Mouse (Mus musculus) heart, embryonic 16.5 days (tissue): ENCODE data around the gene Usp5. TPM values are rescaled to one million over a fixed set of nuclear protein-coding genes. Genes with fewer than 3 reads are reported as not detected.

ENCODE experiments used
- ATAC-seq: fragments of 200-750 bp; cut with Nextera tagmentation; replicated peaks from 2 replicates; pipeline ENCODE4 v1.8.0; 2017; ENCODE audit warnings: moderate number of reproducible peaks; ENCODE audit not compliant: insufficient read depth, low FRiP score; ENCODE audit errors: extremely low read depth
- H3K27ac ChIP-seq: fragments of 300-500 bp; sonication (generic); 2 replicates; pipeline ENCODE4 v1.5.1; 2014; ENCODE audit warnings: mild to moderate bottlenecking, low read length, control low read depth, moderate library complexity
- H3K27me3 ChIP-seq: fragments of 300-500 bp; sonication (generic); 2 replicates; pipeline ENCODE4 v1.6.1; 2014; ENCODE audit warnings: low read length, mixed read lengths; ENCODE audit not compliant: control insufficient read depth, insufficient read depth
- H3K36me3 ChIP-seq: fragments of 300-500 bp; sonication (generic); 2 replicates; pipeline ENCODE4 v1.6.1; 2014; ENCODE audit not compliant: control insufficient read depth, insufficient read depth
- H3K4me1 ChIP-seq: fragments of 300-500 bp; sonication (generic); 2 replicates; pipeline ENCODE4 v1.6.1; 2014; ENCODE audit warnings: low read length, mixed read lengths; ENCODE audit not compliant: control insufficient read depth, insufficient read depth
- H3K4me2 ChIP-seq: fragments of 300-500 bp; sonication (generic); 2 replicates; pipeline ENCODE4 v1.6.1; 2014; ENCODE audit warnings: low read depth, mild to moderate bottlenecking, control low read depth, low read length
- H3K4me3 ChIP-seq: fragments of 300-500 bp; sonication (generic); 2 replicates; pipeline ENCODE4 v1.5.1; 2014; ENCODE audit warnings: mild to moderate bottlenecking, control low read depth, low read length
- H3K9ac ChIP-seq: fragments of 300-500 bp; sonication (generic); 2 replicates; pipeline ENCODE4 v1.6.1; 2014; ENCODE audit warnings: low read length, control low read depth
- H3K9me3 ChIP-seq: fragments of 300-500 bp; sonication (generic); replicated peaks from 2 replicates; pipeline ENCODE4 v1.6.1; 2016; ENCODE audit warnings: low read length; ENCODE audit not compliant: control insufficient read depth
- WGBS: fragments of 180-500 bp; shearing (Covaris S2); extraction: QIAGEN DNeasy Blood & Tissue Kit; methylation state at CpG from one replicate; pipeline ENCODE4 v1.1.7; 2014; 5-methylcytosine and 5-hydroxymethylcytosine counted together
- polyA plus RNA-seq: library from polyadenylated mRNA; unstranded; fragments of >200 nt; fragmentation: Nextera tagmentation; extraction: Ambion mirVana; gene quantifications from 2 replicates; pipeline ENCODE4 v1.2.1, GENCODE M21; 2015

The Usp5 gene
- polyA plus RNA-seq, 1 experiment from 2014 or later = 104 TPM

GRCm38 (mm10) chr6:124861266-124861665, 32.0 kb upstream of the Usp5 start:
- Histone ChIP-seq H3K4me2 (no peak overlapping the region), H3K9me3 (no peaks in the 10 kb centered on the region), H3K9ac (no peak overlapping the region), H3K4me3 (no peak overlapping the region), H3K36me3 (no peaks in the 10 kb centered on the region), H3K4me1 (peaks cover 27% of the 10 kb centered on the region), H3K27me3 (peaks cover 31% of the 10 kb centered on the region), H3K27ac (no peak overlapping the region)
- ATAC-seq = no peak
- WGBS = 84% methylated on average over 19 of the region's 19 CpGs

- H3K4me3 ChIP-seq = no peak overlapping the region
- H3K4me2 ChIP-seq = no peak overlapping the region
- no peak overlapping the region for H3K9ac ChIP-seq
- ATAC-seq = no peak
- no peak overlapping the region for H3K27ac ChIP-seq
- H3K9me3 ChIP-seq = no peaks in the 10 kb centered on the region
- no peaks in the 10 kb centered on the region for H3K36me3 ChIP-seq
- H3K4me1 ChIP-seq = peaks cover 29% of the 10 kb centered on the region
- H3K27me3 ChIP-seq = peaks cover 30% of the 10 kb centered on the region
- 82% methylated on average over 9 of the region's 9 CpGs for WGBS
These were observed 31.2 kb upstream of the Usp5 start for GRCm38 (mm10) chr6:124860511-124860910.

- H3K27ac ChIP-seq = no peak overlapping the region
- ATAC-seq = no peak
- H3K4me2 ChIP-seq = 0 out of 2 replicates have a peak overlapping the region, but pooled peaks have one; percentile 26
- H3K4me1 ChIP-seq = peaks cover 32% of the 10 kb centered on the region
- H3K9ac ChIP-seq = peak overlapping the region; percentile 47; the same call in 1 of the 2 replicates
- WGBS = 7% methylated on average over 12 of the region's 12 CpGs
- H3K9me3 ChIP-seq = no peaks in the 10 kb centered on the region
- H3K36me3 ChIP-seq = no peaks in the 10 kb centered on the region
- no peak overlapping the region for H3K4me3 ChIP-seq
- peaks cover 27% of the 10 kb centered on the region for H3K27me3 ChIP-seq
These were observed 30.4 kb upstream of the Usp5 start for GRCm38 (mm10) chr6:124859725-124860124.

- Histone ChIP-seq H3K9ac (no peak overlapping the region; the same call in 1 of the 2 replicates), H3K4me2 (no peak overlapping the region; the same call in 1 of the 2 replicates), H3K4me3 (no peak overlapping the region; the same call in 1 of the 2 replicates), H3K36me3 (no peaks in the 10 kb centered on the region), H3K9me3 (no peaks in the 10 kb centered on the region), H3K27me3 (peaks cover 22% of the 10 kb centered on the region), H3K27ac (no peak overlapping the region), H3K4me1 (peaks cover 32% of the 10 kb centered on the region)
- ATAC-seq = no peak
- WGBS = 70% methylated on average over 28 of the region's 28 CpGs
These were observed 29.5 kb upstream of the Usp5 start for GRCm38 (mm10) chr6:124858561-124859318.

GRCm38 (mm10) chr6:124857840-124858530, 28.7 kb upstream of the Usp5 start:
- Histone ChIP-seq H3K27ac (peak overlapping the region; percentile 32; the same call in 1 of the 2 replicates), H3K36me3 (no peaks in the 10 kb centered on the region), H3K4me3 (peak overlapping the region; percentile 65), H3K27me3 (peaks cover 22% of the 10 kb centered on the region), H3K9me3 (no peaks in the 10 kb centered on the region), H3K4me1 (peaks cover 28% of the 10 kb centered on the region), H3K9ac (peak overlapping the region; percentile 91), H3K4me2 (peak overlapping the region; percentile 91)
- WGBS = 30% methylated on average over 26 of the region's 26 CpGs
- no peak for ATAC-seq

- Histone ChIP-seq H3K4me2 (peak within 1 kb of the TSS; percentile 91), H3K36me3 (no peaks in the 10 kb centered on the region), H3K27me3 (peaks cover 22% of the 10 kb centered on the region), H3K4me3 (peak within 1 kb of the TSS; percentile 65), H3K9ac (peak within 1 kb of the TSS; percentile 91), H3K9me3 (no peaks in the 10 kb centered on the region), H3K4me1 (peaks cover 20% of the 10 kb centered on the region), H3K27ac (peak within 1 kb of the TSS; percentile 90)
- peak; percentile 77 for ATAC-seq
- WGBS = under 1% methylated on average over 86 of the region's 86 CpGs
These were observed 27.9 kb upstream of the Usp5 start, which contains the start of gene P3h3 for GRCm38 (mm10) chr6:124856916-124857839. Gene P3h3 (minus strand): TSS chr6:124857752.

GRCm38 (mm10) chr6:124856321-124856720, 27.0 kb upstream of the Usp5 start:
- H3K4me3 ChIP-seq = peak overlapping the region; percentile 65
- peaks cover 22% of the 10 kb centered on the region for H3K27me3 ChIP-seq
- peaks cover 19% of the 10 kb centered on the region for H3K4me1 ChIP-seq
- no peak for ATAC-seq
- H3K9ac ChIP-seq = peak overlapping the region; percentile 91
- peak overlapping the region; percentile 66; the same call in 1 of the 2 replicates for H3K27ac ChIP-seq
- 12% methylated on average over 12 of the region's 14 CpGs for WGBS
- H3K9me3 ChIP-seq = no peaks in the 10 kb centered on the region
- H3K4me2 ChIP-seq = peak overlapping the region; percentile 91
- no peaks in the 10 kb centered on the region for H3K36me3 ChIP-seq

GRCm38 (mm10) chr6:124854647-124855046, 25.4 kb upstream of the Usp5 start:
- no peak overlapping the region for H3K4me3 ChIP-seq
- no peak overlapping the region for H3K27ac ChIP-seq
- H3K4me1 ChIP-seq = peaks cover 19% of the 10 kb centered on the region
- no peak for ATAC-seq
- peaks cover 17% of the 10 kb centered on the region for H3K27me3 ChIP-seq
- H3K9ac ChIP-seq = 0 out of 2 replicates have a peak overlapping the region, but pooled peaks have one; percentile 9
- WGBS = 57% methylated on average over 12 of the region's 12 CpGs
- no peaks in the 10 kb centered on the region for H3K36me3 ChIP-seq
- no peak overlapping the region for H3K4me2 ChIP-seq
- no peaks in the 10 kb centered on the region for H3K9me3 ChIP-seq
